Mouse (Mus musculus): Measurements from ENCODE around the gene Adam1b. TPM values are rescaled to one million over a fixed set of nuclear protein-coding genes. Genes with fewer than 3 reads are reported as not detected.

Adam1b gene
- 0.11 and 0.14 TPM in 2 replicates for polyA plus RNA-seq (2015; fragmentation: Nextera tagmentation; extraction: Ambion mirVana)

- Histone ChIP-seq H3K4me3 (ENCODE audit: low read length) (no peak within 1 kb of the TSS), H3K27me3 (ENCODE audit: control insufficient read depth, insufficient read depth, low read depth, low read length) (no peaks in the 10 kb centered on the region), H3K4me1 (replicated peaks; ENCODE audit: control insufficient read depth, insufficient read depth, low read length) (no peaks in the 10 kb centered on the region), H3K36me3 (ENCODE audit: control insufficient read depth, insufficient read depth, low read length) (no peaks in the 10 kb centered on the region), H3K27ac (ENCODE audit: low read length) (no peak within 1 kb of the TSS), H3K4me2 (ENCODE audit: low read depth, low read length) (no peak within 1 kb of the TSS), H3K9ac (ENCODE audit: low read length) (no peak within 1 kb of the TSS), H3K9me3 (ENCODE audit: control insufficient read depth, low read length) (no peaks in the 10 kb centered on the region)
- 79% methylated on average over 3 of the region's 3 CpGs for WGBS
- ATAC-seq (ENCODE audit: low read depth): no peak
Observed at GRCm38 (mm10) chr5:121503231-121503630, at the start of gene Adam1b. TSS of gene Adam1b (minus strand) at chr5:121503435.

- Histone ChIP-seq H3K9ac (ENCODE audit: low read length) (no peak overlapping the region), H3K9me3 (ENCODE audit: control insufficient read depth, low read length) (no peaks in the 10 kb centered on the region), H3K27me3 (ENCODE audit: control insufficient read depth, insufficient read depth, low read depth, low read length) (no peaks in the 10 kb centered on the region), H3K4me1 (replicated peaks; ENCODE audit: control insufficient read depth, insufficient read depth, low read length) (peaks cover 9% of the 10 kb centered on the region), H3K27ac (ENCODE audit: low read length) (no peak overlapping the region), H3K4me3 (ENCODE audit: low read length) (no peak overlapping the region), H3K36me3 (ENCODE audit: control insufficient read depth, insufficient read depth, low read length) (no peaks in the 10 kb centered on the region), H3K4me2 (ENCODE audit: low read depth, low read length) (no peak overlapping the region)
- 81% methylated on average over 7 of the region's 7 CpGs for WGBS
- ATAC-seq (ENCODE audit: low read depth): no peak
Observed at GRCm38 (mm10) chr5:121549196-121549595, 46.0 kb upstream of the Adam1b start.

- H3K36me3 ChIP-seq (ENCODE audit: control insufficient read depth, insufficient read depth, low read length): no peaks in the 10 kb centered on the region
- H3K9me3 ChIP-seq (ENCODE audit: control insufficient read depth, low read length): no peaks in the 10 kb centered on the region
- no peak overlapping the region for H3K4me2 ChIP-seq (ENCODE audit: low read depth, low read length)
- no peaks in the 10 kb centered on the region for H3K27me3 ChIP-seq (ENCODE audit: control insufficient read depth, insufficient read depth, low read depth, low read length)
- no peak overlapping the region for H3K4me3 ChIP-seq (ENCODE audit: low read length)
- H3K9ac ChIP-seq (ENCODE audit: low read length): no peak overlapping the region
- WGBS: 92% methylated on average over 3 of the region's 3 CpGs
- H3K4me1 ChIP-seq (replicated peaks; ENCODE audit: control insufficient read depth, insufficient read depth, low read length): peaks cover 16% of the 10 kb centered on the region
- H3K27ac ChIP-seq (ENCODE audit: low read length): no peak overlapping the region
- ATAC-seq (ENCODE audit: low read depth): no peak
Observed at GRCm38 (mm10) chr5:121547084-121547483, 43.8 kb upstream of the Adam1b start.

GRCm38 (mm10) chr5:121546530-121546895, 43.3 kb upstream of the Adam1b start:
- no peaks in the 10 kb centered on the region for H3K9me3 ChIP-seq (ENCODE audit: control insufficient read depth, low read length)
- peaks cover 16% of the 10 kb centered on the region for H3K4me1 ChIP-seq (replicated peaks; ENCODE audit: control insufficient read depth, insufficient read depth, low read length)
- H3K4me2 ChIP-seq (ENCODE audit: low read depth, low read length): peak overlapping the region; percentile 66
- H3K27me3 ChIP-seq (ENCODE audit: control insufficient read depth, insufficient read depth, low read depth, low read length): no peaks in the 10 kb centered on the region
- no peak overlapping the region; the same call in 1 of the 2 replicates for H3K27ac ChIP-seq (ENCODE audit: low read length)
- H3K4me3 ChIP-seq (ENCODE audit: low read length): peak overlapping the region; percentile 97
- H3K9ac ChIP-seq (ENCODE audit: low read length): peak overlapping the region; percentile 95
- peak; percentile 35; the same call in 1 of the 2 replicates for ATAC-seq (ENCODE audit: low read depth)
- no peaks in the 10 kb centered on the region for H3K36me3 ChIP-seq (ENCODE audit: control insufficient read depth, insufficient read depth, low read length)
- 22% methylated on average over 6 of the region's 6 CpGs for WGBS

GRCm38 (mm10) chr5:121545793-121546529, 42.7 kb upstream of the Adam1b start, which contains the start of gene Mapkapk5:
TSS of gene Mapkapk5 (minus strand) at chr5:121545905.
- 1% methylated on average over 48 of the region's 55 CpGs for WGBS
- H3K27me3 ChIP-seq (ENCODE audit: control insufficient read depth, insufficient read depth, low read depth, low read length): no peaks in the 10 kb centered on the region
- H3K9ac ChIP-seq (ENCODE audit: low read length): peak within 1 kb of the TSS; percentile 95
- no peaks in the 10 kb centered on the region for H3K9me3 ChIP-seq (ENCODE audit: control insufficient read depth, low read length)
- no peaks in the 10 kb centered on the region for H3K36me3 ChIP-seq (ENCODE audit: control insufficient read depth, insufficient read depth, low read length)
- peak within 1 kb of the TSS; percentile 97 for H3K4me3 ChIP-seq (ENCODE audit: low read length)
- peak within 1 kb of the TSS; percentile 92 for H3K27ac ChIP-seq (ENCODE audit: low read length)
- peaks cover 16% of the 10 kb centered on the region for H3K4me1 ChIP-seq (replicated peaks; ENCODE audit: control insufficient read depth, insufficient read depth, low read length)
- ATAC-seq (ENCODE audit: low read depth): peak; percentile 96
- peak within 1 kb of the TSS; percentile 72 for H3K4me2 ChIP-seq (ENCODE audit: low read depth, low read length)

- WGBS: under 1% methylated on average over 70 of the region's 97 CpGs
- peak; percentile 75 for ATAC-seq (ENCODE audit: low read depth)
- no peaks in the 10 kb centered on the region for H3K36me3 ChIP-seq (ENCODE audit: control insufficient read depth, insufficient read depth, low read length)
- peak within 1 kb of the TSS; percentile 97 for H3K4me3 ChIP-seq (ENCODE audit: low read length)
- no peaks in the 10 kb centered on the region for H3K27me3 ChIP-seq (ENCODE audit: control insufficient read depth, insufficient read depth, low read depth, low read length)
- peak within 1 kb of the TSS; percentile 95 for H3K9ac ChIP-seq (ENCODE audit: low read length)
- peak within 1 kb of the TSS; percentile 72 for H3K4me2 ChIP-seq (ENCODE audit: low read depth, low read length)
- no peaks in the 10 kb centered on the region for H3K9me3 ChIP-seq (ENCODE audit: control insufficient read depth, low read length)
- peaks cover 16% of the 10 kb centered on the region for H3K4me1 ChIP-seq (replicated peaks; ENCODE audit: control insufficient read depth, insufficient read depth, low read length)
- H3K27ac ChIP-seq (ENCODE audit: low read length): peak within 1 kb of the TSS; percentile 92
Observed at GRCm38 (mm10) chr5:121544910-121545792, 41.9 kb upstream of the Adam1b start, which contains the start of the genes Adam1a and Gm42878. TSS of gene Adam1a (minus strand) at chr5:121545482. TSS of gene Gm42878 (minus strand) at chr5:121545482.

GRCm38 (mm10) chr5:121543370-121543769, 40.1 kb upstream of the Adam1b start:
- H3K4me2 ChIP-seq (ENCODE audit: low read depth, low read length): no peak overlapping the region
- peaks cover 16% of the 10 kb centered on the region for H3K4me1 ChIP-seq (replicated peaks; ENCODE audit: control insufficient read depth, insufficient read depth, low read length)
- H3K36me3 ChIP-seq (ENCODE audit: control insufficient read depth, insufficient read depth, low read length): no peaks in the 10 kb centered on the region; the same call in 1 of the 2 replicates
- H3K9me3 ChIP-seq (ENCODE audit: control insufficient read depth, low read length): no peaks in the 10 kb centered on the region
- H3K27ac ChIP-seq (ENCODE audit: low read length): no peak overlapping the region
- H3K9ac ChIP-seq (ENCODE audit: low read length): no peak overlapping the region
- H3K4me3 ChIP-seq (ENCODE audit: low read length): no peak overlapping the region
- no peaks in the 10 kb centered on the region for H3K27me3 ChIP-seq (ENCODE audit: control insufficient read depth, insufficient read depth, low read depth, low read length)
- no peak for ATAC-seq (ENCODE audit: low read depth)
- 81% methylated on average over 3 of the region's 3 CpGs for WGBS

GRCm38 (mm10) chr5:121541235-121541634, 38.0 kb upstream of the Adam1b start:
- no peak for ATAC-seq (ENCODE audit: low read depth)
- peaks cover 2% of the 10 kb centered on the region; the same call in 1 of the 2 replicates for H3K36me3 ChIP-seq (ENCODE audit: control insufficient read depth, insufficient read depth, low read length)
- H3K9ac ChIP-seq (ENCODE audit: low read length): no peak overlapping the region
- H3K27ac ChIP-seq (ENCODE audit: low read length): no peak overlapping the region
- 76% methylated on average over 7 of the region's 7 CpGs for WGBS
- no peak overlapping the region for H3K4me3 ChIP-seq (ENCODE audit: low read length)
- no peaks in the 10 kb centered on the region for H3K27me3 ChIP-seq (ENCODE audit: control insufficient read depth, insufficient read depth, low read depth, low read length)
- H3K4me1 ChIP-seq (replicated peaks; ENCODE audit: control insufficient read depth, insufficient read depth, low read length): peaks cover 12% of the 10 kb centered on the region
- no peaks in the 10 kb centered on the region for H3K9me3 ChIP-seq (ENCODE audit: control insufficient read depth, low read length)
- no peak overlapping the region for H3K4me2 ChIP-seq (ENCODE audit: low read depth, low read length)

GRCm38 (mm10) chr5:121540066-121540465, 36.8 kb upstream of the Adam1b start:
- Histone ChIP-seq H3K27me3 (ENCODE audit: control insufficient read depth, insufficient read depth, low read depth, low read length) (no peaks in the 10 kb centered on the region), H3K27ac (ENCODE audit: low read length) (no peak overlapping the region), H3K9me3 (ENCODE audit: control insufficient read depth, low read length) (no peaks in the 10 kb centered on the region), H3K9ac (ENCODE audit: low read length) (no peak overlapping the region), H3K4me1 (replicated peaks; ENCODE audit: control insufficient read depth, insufficient read depth, low read length) (peaks cover 12% of the 10 kb centered on the region), H3K4me3 (ENCODE audit: low read length) (no peak overlapping the region), H3K36me3 (ENCODE audit: control insufficient read depth, insufficient read depth, low read length) (peaks cover 11% of the 10 kb centered on the region), H3K4me2 (ENCODE audit: low read depth, low read length) (no peak overlapping the region)
- ATAC-seq (ENCODE audit: low read depth): no peak
- WGBS: 90% methylated on average over 5 of the region's 5 CpGs
